Comparison of ENCODE assay signal across 10 mouse cellular contexts in the genomic region with DNA sequence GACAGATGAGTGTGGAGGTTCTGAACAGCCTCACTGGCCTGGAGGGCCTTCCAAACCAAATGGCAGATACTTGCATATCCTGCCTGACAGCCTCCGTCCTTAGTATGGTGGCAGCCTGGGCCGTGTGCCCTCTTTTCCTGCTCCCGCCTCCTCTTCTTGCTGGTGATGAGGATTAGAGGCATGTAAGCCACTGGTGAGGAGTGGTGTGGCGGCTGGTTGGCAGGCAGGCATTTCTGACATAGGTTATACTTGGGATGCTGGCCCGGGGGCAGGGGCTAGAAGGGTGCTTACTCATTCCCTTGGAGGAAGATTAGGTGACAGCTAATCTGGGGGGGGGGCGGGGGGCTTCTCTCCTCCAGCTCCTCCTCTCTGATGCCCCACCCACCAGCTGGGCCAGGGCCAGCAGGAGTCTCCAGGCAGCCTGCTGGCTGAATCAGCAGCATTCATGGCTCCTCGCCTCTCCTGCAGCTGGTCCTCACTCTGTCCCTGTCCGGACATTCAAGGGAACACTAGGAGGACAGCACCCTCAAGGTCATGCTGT. TPM values are rescaled to one million over a fixed set of nuclear protein-coding genes. Genes with fewer than 3 reads are reported as not detected.
DNase-seq lines count a peak whose midpoint lies in the region; ATAC-seq lines count a peak whose summit lies in the region.
"Had no signal": no experiment of that assay in that cellular context is flagged by ENCODE, and none has a peak within 500 bp of the region (broad histone marks: within the 10 kb centered on the region; RNA-seq: fewer than 3 reads in every experiment).

No protein-coding gene starts in this region.

- WGBS in forebrain, embryonic 11.5 days, result 28% methylated on average over 8 of the region's 8 CpGs
- 34% methylated on average over 7 of the region's 8 CpGs for WGBS in forebrain, embryonic 10.5 days
- WGBS in forebrain, embryonic 13.5 days, result 16% methylated on average over 8 of the region's 8 CpGs

- H3K27me3 ChIP-seq in forebrain, embryonic 11.5 days (ENCODE audit: control insufficient read depth, insufficient read depth, low read length), result peaks cover 5% of the 10 kb centered on the region
- peaks cover 38% of the 10 kb centered on the region for H3K27me3 ChIP-seq in forebrain, embryonic 10.5 days (ENCODE audit: poor library complexity, severe bottlenecking)
- H3K27me3 ChIP-seq in forebrain, embryonic 13.5 days, result no peaks in the 10 kb centered on the region

- H3K36me3 ChIP-seq in forebrain, embryonic 11.5 days (ENCODE audit: control insufficient read depth, insufficient read depth, low read length), result no peaks in the 10 kb centered on the region
- no peaks in the 10 kb centered on the region for H3K36me3 ChIP-seq in forebrain, embryonic 10.5 days (replicated peaks)
- H3K36me3 ChIP-seq in forebrain, embryonic 13.5 days (ENCODE audit: poor library complexity, severe bottlenecking), result no peaks in the 10 kb centered on the region

- H3K4me2 ChIP-seq in forebrain, embryonic 11.5 days (ENCODE audit: low read depth, low read length, severe bottlenecking), result no peak overlapping the region
- H3K4me2 ChIP-seq in forebrain, embryonic 13.5 days, result peak overlapping the region; percentile 45

- H3K4me3 ChIP-seq in forebrain, embryonic 11.5 days (ENCODE audit: low read depth, low read length), result no peak overlapping the region
- no peak overlapping the region for H3K4me3 ChIP-seq in forebrain, embryonic 10.5 days
- peak overlapping the region; percentile 10; the same call in 1 of the 2 replicates for H3K4me3 ChIP-seq in forebrain, embryonic 13.5 days

- no peaks in the 10 kb centered on the region for H3K9me3 ChIP-seq in forebrain, embryonic 11.5 days (ENCODE audit: control insufficient read depth, low read length)
- H3K9me3 ChIP-seq in forebrain, embryonic 10.5 days, result no peaks in the 10 kb centered on the region
- no peaks in the 10 kb centered on the region for H3K9me3 ChIP-seq in forebrain, embryonic 13.5 days (replicated peaks)

- H3K9ac ChIP-seq in forebrain, embryonic 11.5 days (ENCODE audit: low read length), result no peak overlapping the region
- 0 out of 2 replicates have a peak overlapping the region, but pooled peaks have one; percentile 12 for H3K9ac ChIP-seq in forebrain, embryonic 13.5 days

- intact Hi-C loops in heart, postnatal 10 days (cut with DNase I), result loop anchor here (5.0 kb wide), 1 partner anchor 42 kb away; no protein-coding TSS in a partner anchor

- no peak overlapping the region for H3K27ac ChIP-seq in forebrain, embryonic 11.5 days (ENCODE audit: low read depth, low read length)
- no peak overlapping the region for H3K27ac ChIP-seq in forebrain, embryonic 10.5 days
- H3K27ac ChIP-seq in forebrain, embryonic 13.5 days, result peak overlapping the region; percentile 40; the same call in 1 of the 2 replicates

- no peak for ATAC-seq in forebrain, embryonic 11.5 days (replicated peaks; ENCODE audit: low FRiP score)
- ATAC-seq in forebrain, embryonic 13.5 days, result peak; percentile 7; the same call in 1 of the 2 replicates
- ATAC-seq in erythroid progenitor cell, adult 5-6 weeks (replicated peaks; ENCODE audit: low FRiP score, poor library complexity, severe bottlenecking), result no peak

- peaks cover 3% of the 10 kb centered on the region; the same call in 1 of the 2 replicates for H3K4me1 ChIP-seq in forebrain, embryonic 11.5 days (replicated peaks; ENCODE audit: control insufficient read depth, insufficient read depth, low read length)
- peaks cover 34% of the 10 kb centered on the region for H3K4me1 ChIP-seq in forebrain, embryonic 10.5 days
- H3K4me1 ChIP-seq in forebrain, embryonic 13.5 days, result peaks cover 65% of the 10 kb centered on the region

- DNase-seq in forebrain, embryonic 11.5 days (ENCODE audit: low spot score), result peak; percentile 56
- DNase-seq in forebrain, embryonic 10.5 days (ENCODE audit: extremely low spot score, low spot score), result no peak
- peak; percentile 54 for DNase-seq in layer of hippocampus, postnatal 36 days
- peak; percentile 66 for DNase-seq in retina, postnatal 7 days (ENCODE audit: low read depth, low spot score)
- DNase-seq in heart, postnatal 10 days, result no peak
- no peak for DNase-seq in adrenal gland, postnatal 4 days (ENCODE audit: low spot score in 2 of 2)

RNA-seq across cellular contexts. Expression of a gene that starts 3.3 kb away (rescaled TPM):
- 67.6 and 77.0 TPM in 2 replicates for polyA plus RNA-seq in forebrain, embryonic 11.5 days (2014; fragmentation: Nextera tagmentation; extraction: Ambion mirVana)
- 42.3 and 46.1 TPM in 2 replicates for polyA plus RNA-seq in forebrain, embryonic 10.5 days (2016; fragmentation: Nextera tagmentation; extraction: Ambion mirVana)
- polyA plus RNA-seq in forebrain, embryonic 13.5 days (2015; fragmentation: Nextera tagmentation; extraction: Ambion mirVana), result 115 and 132 TPM in 2 replicates
- 100 to 1,000 TPM; 258 to 259 TPM for total RNA-seq in layer of hippocampus, postnatal 36 days (2021)
- under 1 TPM; 0.45 to 0.67 TPM for total RNA-seq in heart, postnatal 10 days (2021)
- total RNA-seq in erythroid progenitor cell, adult 5-6 weeks (2015; ENCODE audit: low replicate concordance), result not detected in 2 replicates
- total RNA-seq in erythroid progenitor cell, adult 5-6 weeks (2017; ENCODE audit: low replicate concordance), result 0.83 TPM in 1 of 2 replicates, not detected in the other
- total RNA-seq in adrenal gland, postnatal 4 days (2021), result 1 to 10 TPM; 7.7 to 8.0 TPM
- total RNA-seq: neutrophil, adult 5-6 weeks had no signal
- polyA plus RNA-seq: C2C12 had no signal

Comparison
In these comparisons a context has a peak if more than half of its experiments do, and no peak if none do; other contexts are left out.
1. DNase-seq: peak in forebrain, embryonic 11.5 days (single experiment), layer of hippocampus, postnatal 36 days (2 of 2) and retina, postnatal 7 days (single experiment); none in forebrain, embryonic 10.5 days (single experiment), heart, postnatal 10 days (0 of 2) and adrenal gland, postnatal 4 days (0 of 2).
2. RNA of a gene that starts 3.3 kb away (total RNA-seq): 258 to 259 TPM in layer of hippocampus, postnatal 36 days; 7.7 to 8.0 TPM in adrenal gland, postnatal 4 days, 0.83 TPM in erythroid progenitor cell, adult 5-6 weeks and 0.45 to 0.67 TPM in heart, postnatal 10 days; every median in the first group is over 10 times any median in the second.